26 mouse cellular contexts compared by ENCODE assay signal in genomic region chr9:66042331-66042730, GRCm38 (mm10). TPM values are rescaled to one million over a fixed set of nuclear protein-coding genes. Genes with fewer than 3 reads are reported as not detected.
DNase-seq lines count a peak whose midpoint lies in the region; ATAC-seq and TF ChIP-seq lines count a peak whose summit lies in the region.
"Had no signal": no experiment of that assay in that cellular context is flagged by ENCODE, and none has a peak within 500 bp of the region (broad histone marks: within the 10 kb centered on the region; RNA-seq: fewer than 3 reads in every experiment).

No protein-coding gene starts in this region.

- DNase-seq in heart, embryonic 10.5 days (ENCODE audit: low spot score), result peak; percentile 68
- DNase-seq in heart, postnatal 36 days, result no peak
- peak; percentile 60 for DNase-seq in lung, postnatal 0 days (ENCODE audit: low spot score)
- DNase-seq in lung, adult 2 months, result no peak
- DNase-seq in lung, postnatal 36 days, result peak; percentile 13
- DNase-seq in cerebellum, postnatal 25 days, result no peak
- DNase-seq: adrenal gland, postnatal 10 days; B cell, adult 2 months; cerebellum, adult 18-20 months; cerebellum, adult 9-10 months; cerebellum, postnatal 14 days; gastrocnemius, postnatal 25 days; heart, postnatal 10 days; heart, postnatal 4 days had no signal

- no peak for TF ChIP-seq POLR2A in lung, adult 2 months (IDR thresholded peaks at IDR 0.05; ENCODE audit: borderline replicate concordance, extremely low read depth, low read depth, low read length)

- peak; percentile 28 for TF ChIP-seq CTCF in lung, postnatal 0 days (IDR thresholded peaks at IDR 0.05)
- no peak for TF ChIP-seq CTCF in lung, adult 2 months (IDR thresholded peaks at IDR 0.05; ENCODE audit: insufficient read depth, low read length)

- TF ChIP-seq EP300 in lung, postnatal 0 days (IDR thresholded peaks at IDR 0.05), result no peak; the same call in 1 of the 2 replicates

- H3K4me2 ChIP-seq in lung, postnatal 0 days (replicated peaks; ENCODE audit: low read depth, low read length), result no peak overlapping the region
- H3K4me2 ChIP-seq: embryonic facial prominence, embryonic 13.5 days; forebrain, embryonic 12.5 days; forebrain, embryonic 15.5 days; heart, embryonic 12.5 days; heart, embryonic 15.5 days; hindbrain, embryonic 14.5 days had no signal

- no peak overlapping the region for H3K4me3 ChIP-seq in heart, embryonic 10.5 days
- H3K4me3 ChIP-seq in lung, postnatal 0 days (ENCODE audit: low read depth, low read length), result no peak overlapping the region
- no peak overlapping the region for H3K4me3 ChIP-seq in lung, adult 2 months (replicated peaks; ENCODE audit: extremely low read depth, low read depth, low read length)
- H3K4me3 ChIP-seq: embryonic facial prominence, embryonic 13.5 days; erythroblast, embryonic 14.5 days; forebrain, embryonic 12.5 days; forebrain, embryonic 15.5 days; heart, embryonic 12.5 days; heart, embryonic 15.5 days had no signal

- no peak overlapping the region for H3K9ac ChIP-seq in lung, postnatal 0 days (replicated peaks; ENCODE audit: low read depth)
- H3K9ac ChIP-seq: embryonic facial prominence, embryonic 13.5 days; forebrain, embryonic 12.5 days; forebrain, embryonic 15.5 days; heart, embryonic 12.5 days; heart, embryonic 15.5 days; hindbrain, embryonic 14.5 days had no signal

- H3K9me3 ChIP-seq in heart, embryonic 10.5 days, result no peaks in the 10 kb centered on the region
- no peaks in the 10 kb centered on the region for H3K9me3 ChIP-seq in lung, postnatal 0 days (ENCODE audit: low read length)
- H3K9me3 ChIP-seq: embryonic facial prominence, embryonic 13.5 days; forebrain, embryonic 12.5 days; forebrain, embryonic 15.5 days; G1E; heart, embryonic 12.5 days; heart, embryonic 15.5 days had no signal

- ATAC-seq in lung, postnatal 0 days, result peak; percentile 92
- ATAC-seq: forebrain, embryonic 15.5 days; hindbrain, postnatal 0 days; inflammation-experienced regulatory T-cells, adult 6 months; Patski had no signal

- 67% methylated on average over 4 of the region's 4 CpGs for WGBS in heart, embryonic 10.5 days
- WGBS in lung, postnatal 0 days, result 50% methylated on average over 4 of the region's 4 CpGs
- WGBS in lung, adult 2 months, result 56% methylated on average over 4 of the region's 4 CpGs

- H3K27ac ChIP-seq in heart, embryonic 10.5 days, result no peak overlapping the region
- no peak overlapping the region for H3K27ac ChIP-seq in lung, postnatal 0 days (ENCODE audit: low read length)
- H3K27ac ChIP-seq: embryonic facial prominence, embryonic 13.5 days; forebrain, embryonic 12.5 days; forebrain, embryonic 15.5 days; heart, embryonic 15.5 days; hindbrain, embryonic 14.5 days; hindbrain, postnatal 0 days had no signal

- H3K27me3 ChIP-seq in heart, embryonic 10.5 days (ENCODE audit: insufficient read depth, poor library complexity, severe bottlenecking), result no peaks in the 10 kb centered on the region
- no peaks in the 10 kb centered on the region for H3K27me3 ChIP-seq in lung, postnatal 0 days (replicated peaks; ENCODE audit: insufficient read depth, low read length)
- H3K27me3 ChIP-seq: CH12.LX; embryonic facial prominence, embryonic 13.5 days; forebrain, embryonic 12.5 days; forebrain, embryonic 15.5 days; heart, embryonic 12.5 days; heart, embryonic 15.5 days; Patski had no signal

- intact Hi-C loops in heart, postnatal 36 days (cut with DNase I), result no loop called here

- H3K4me1 ChIP-seq in heart, embryonic 10.5 days, result 0 out of 2 replicates have a peak, but pooled peaks cover 3% of the 10 kb centered on the region
- H3K4me1 ChIP-seq in lung, postnatal 0 days (ENCODE audit: insufficient read depth, low read depth, low read length), result no peaks in the 10 kb centered on the region
- H3K4me1 ChIP-seq in lung, adult 2 months (ENCODE audit: control insufficient read depth, insufficient read depth, low read length), result no peaks in the 10 kb centered on the region
- H3K4me1 ChIP-seq: embryonic facial prominence, embryonic 13.5 days; forebrain, embryonic 12.5 days; forebrain, embryonic 15.5 days; heart, embryonic 12.5 days; heart, embryonic 15.5 days had no signal

- peaks cover 29% of the 10 kb centered on the region for H3K36me3 ChIP-seq in heart, embryonic 10.5 days
- 0 out of 2 replicates have a peak, but pooled peaks cover 8% of the 10 kb centered on the region for H3K36me3 ChIP-seq in lung, postnatal 0 days (ENCODE audit: insufficient read depth, low read length)

RNA-seq across cellular contexts. Expression of gene Ppib, which starts 17.7 kb away (rescaled TPM):
- polyA plus RNA-seq in heart, embryonic 10.5 days (2016; fragmentation: Nextera tagmentation; extraction: Ambion mirVana), result 448 and 551 TPM in 2 replicates
- 100 to 1,000 TPM; 123 to 129 TPM for total RNA-seq in heart, postnatal 36 days (2021)
- 577 and 650 TPM in 2 replicates for polyA plus RNA-seq in lung, postnatal 0 days (2015; fragmentation: Nextera tagmentation; extraction: Ambion mirVana)
- polyA plus RNA-seq in lung, adult 2 months (2012; rRNA removed), result 162 and 176 TPM in 2 replicates

RNA-seq across cellular contexts. Expression of gene Snx22, which starts 27.2 kb away (rescaled TPM):
- polyA plus RNA-seq in heart, embryonic 10.5 days (2016; fragmentation: Nextera tagmentation; extraction: Ambion mirVana), result 2.1 and 3.1 TPM in 2 replicates
- under 1 TPM; 0.57 to 0.86 TPM for total RNA-seq in heart, postnatal 36 days (2021)
- 25.7 and 28.3 TPM in 2 replicates for polyA plus RNA-seq in lung, postnatal 0 days (2015; fragmentation: Nextera tagmentation; extraction: Ambion mirVana)
- 14.5 and 18.0 TPM in 2 replicates for polyA plus RNA-seq in lung, adult 2 months (2012; rRNA removed)
- polyA plus RNA-seq: G1E had no signal

Comparison
In these comparisons a context has a peak if more than half of its experiments do, and no peak if none do; other contexts are left out.
1. DNase-seq: peak in heart, embryonic 10.5 days (single experiment), lung, postnatal 0 days (single experiment) and lung, postnatal 36 days (single experiment); none in heart, postnatal 36 days (0 of 2), lung, adult 2 months (single experiment) and cerebellum, postnatal 25 days (0 of 2).